14 mouse cellular contexts compared by ENCODE assay signal in genomic region chr6:48740501-48741169, GRCm38 (mm10). TPM values are rescaled to one million over a fixed set of nuclear protein-coding genes. Genes with fewer than 3 reads are reported as not detected.
DNase-seq lines count a peak whose midpoint lies in the region; ATAC-seq and TF ChIP-seq lines count a peak whose summit lies in the region.
"Had no signal": no experiment of that assay in that cellular context is flagged by ENCODE, and none has a peak within 500 bp of the region (broad histone marks: within the 10 kb centered on the region; RNA-seq: fewer than 3 reads in every experiment).

No protein-coding gene starts in this region.

- H3K9ac ChIP-seq in kidney, embryonic 14.5 days (ENCODE audit: low read depth, low read length): peak overlapping the region; percentile 23; the same call in 1 of the 2 replicates
- H3K9ac ChIP-seq in intestine, postnatal 0 days (ENCODE audit: low read depth, low read length): no peak overlapping the region
- H3K9ac ChIP-seq in stomach, embryonic 16.5 days (ENCODE audit: low read length): peak overlapping the region; percentile 31; the same call in 1 of the 2 replicates
- no peak overlapping the region for H3K9ac ChIP-seq in hindbrain, embryonic 16.5 days (ENCODE audit: low read depth, low read length)

- no peaks in the 10 kb centered on the region for H3K36me3 ChIP-seq in kidney, embryonic 14.5 days (ENCODE audit: control insufficient read depth, insufficient read depth, low read length)
- H3K36me3 ChIP-seq in thymus, adult 2 months (ENCODE audit: control insufficient read depth, insufficient read depth, low read length): peaks cover 14% of the 10 kb centered on the region
- H3K36me3 ChIP-seq in intestine, postnatal 0 days (ENCODE audit: control insufficient read depth, insufficient read depth): no peaks in the 10 kb centered on the region
- H3K36me3 ChIP-seq in stomach, embryonic 16.5 days (ENCODE audit: control insufficient read depth, insufficient read depth, low read length): no peaks in the 10 kb centered on the region
- no peaks in the 10 kb centered on the region for H3K36me3 ChIP-seq in hindbrain, embryonic 16.5 days (ENCODE audit: control insufficient read depth, insufficient read depth, low read length)
- no peaks in the 10 kb centered on the region for H3K36me3 ChIP-seq in limb, embryonic 10.5 days

- no peak for TF ChIP-seq CTCF in thymus, adult 2 months (IDR thresholded peaks at IDR 0.05; ENCODE audit: borderline replicate concordance, control insufficient read depth, extremely low read depth, insufficient read depth, low read length, poor library complexity)
- no peak for TF ChIP-seq CTCF in intestine, postnatal 0 days (IDR thresholded peaks at IDR 0.05; ENCODE audit: low read depth)

- H3K4me1 ChIP-seq in kidney, embryonic 14.5 days (ENCODE audit: control insufficient read depth, insufficient read depth, low read length): peaks cover 5% of the 10 kb centered on the region; the same call in 1 of the 2 replicates
- H3K4me1 ChIP-seq in thymus, adult 2 months (replicated peaks; ENCODE audit: control insufficient read depth, insufficient read depth, low read length): peaks cover 40% of the 10 kb centered on the region
- peaks cover 12% of the 10 kb centered on the region for H3K4me1 ChIP-seq in intestine, postnatal 0 days (replicated peaks; ENCODE audit: control insufficient read depth, insufficient read depth, low read length)
- H3K4me1 ChIP-seq in stomach, embryonic 16.5 days (ENCODE audit: control insufficient read depth, insufficient read depth, low read length): peaks cover 14% of the 10 kb centered on the region
- H3K4me1 ChIP-seq in hindbrain, embryonic 16.5 days (ENCODE audit: control insufficient read depth, insufficient read depth, low read depth, low read length): peaks cover 9% of the 10 kb centered on the region
- H3K4me1 ChIP-seq in limb, embryonic 10.5 days: peaks cover 16% of the 10 kb centered on the region

- H3K27me3 ChIP-seq in kidney, embryonic 14.5 days (ENCODE audit: control insufficient read depth, insufficient read depth, low read length): peaks cover 14% of the 10 kb centered on the region
- no peaks in the 10 kb centered on the region for H3K27me3 ChIP-seq in thymus, adult 2 months (ENCODE audit: control insufficient read depth, insufficient read depth, low read length)
- no peaks in the 10 kb centered on the region for H3K27me3 ChIP-seq in intestine, postnatal 0 days (replicated peaks; ENCODE audit: control insufficient read depth, insufficient read depth, low read length)
- peaks cover 15% of the 10 kb centered on the region for H3K27me3 ChIP-seq in stomach, embryonic 16.5 days (ENCODE audit: control insufficient read depth, insufficient read depth, low read length)
- H3K27me3 ChIP-seq in hindbrain, embryonic 16.5 days (replicated peaks; ENCODE audit: control insufficient read depth, insufficient read depth, low read length): peaks cover 3% of the 10 kb centered on the region
- H3K27me3 ChIP-seq in limb, embryonic 10.5 days (ENCODE audit: low read depth, poor library complexity, severe bottlenecking): peaks cover 46% of the 10 kb centered on the region

- peak overlapping the region; percentile 19; the same call in 1 of the 2 replicates for H3K4me2 ChIP-seq in kidney, embryonic 14.5 days (replicated peaks; ENCODE audit: low read depth, low read length)
- peak overlapping the region; percentile 85 for H3K4me2 ChIP-seq in intestine, postnatal 0 days (replicated peaks; ENCODE audit: low read depth)
- H3K4me2 ChIP-seq in stomach, embryonic 16.5 days (ENCODE audit: low read depth, low read length): peak overlapping the region; percentile 41
- H3K4me2 ChIP-seq in hindbrain, embryonic 16.5 days (ENCODE audit: low read length): no peak overlapping the region

- no peak for ATAC-seq in kidney, embryonic 14.5 days (ENCODE audit: low FRiP score, low TSS enrichment)
- ATAC-seq in intestine, postnatal 0 days: no peak
- ATAC-seq in stomach, embryonic 16.5 days (ENCODE audit: insufficient read depth, low FRiP score): no peak
- no peak for ATAC-seq in hindbrain, embryonic 16.5 days

- no peak for TF ChIP-seq POLR2A in thymus, adult 2 months (IDR thresholded peaks at IDR 0.05; ENCODE audit: control insufficient read depth, extremely low read depth, insufficient read depth, low read length, poor library complexity)

- no peak for DNase-seq in kidney, adult 9 months
- no peak for DNase-seq in thymus, adult 2 months
- DNase-seq in thymus, adult 18-20 months: no peak
- DNase-seq in limb, embryonic 10.5 days (ENCODE audit: low spot score): no peak
- DNase-seq: cerebellum, adult 9-10 months; gastrocnemius, postnatal 14 days had no signal

- 74% methylated on average over 3 of the region's 3 CpGs for WGBS in kidney, embryonic 14.5 days
- 4% methylated on average over 3 of the region's 3 CpGs for WGBS in thymus, adult 2 months
- 37% methylated on average over 3 of the region's 3 CpGs for WGBS in intestine, postnatal 0 days
- WGBS in stomach, embryonic 16.5 days: 60% methylated on average over 3 of the region's 3 CpGs
- 80% methylated on average over 3 of the region's 3 CpGs for WGBS in hindbrain, embryonic 16.5 days
- 78% methylated on average over 3 of the region's 3 CpGs for WGBS in limb, embryonic 10.5 days

- H3K4me3 ChIP-seq in kidney, embryonic 14.5 days (ENCODE audit: low read length): no peak overlapping the region
- H3K4me3 ChIP-seq in thymus, adult 2 months (ENCODE audit: control insufficient read depth, insufficient read depth, low read length): peak overlapping the region; percentile 98
- H3K4me3 ChIP-seq in intestine, postnatal 0 days (ENCODE audit: low read depth, low read length): no peak overlapping the region
- H3K4me3 ChIP-seq in stomach, embryonic 16.5 days (replicated peaks; ENCODE audit: low read length): peak overlapping the region; percentile 8
- no peak overlapping the region for H3K4me3 ChIP-seq in hindbrain, embryonic 16.5 days (ENCODE audit: low read length)
- H3K4me3 ChIP-seq in limb, embryonic 10.5 days: no peak overlapping the region
- H3K4me3 ChIP-seq: myocyte had no signal

- no peaks in the 10 kb centered on the region for H3K9me3 ChIP-seq in kidney, embryonic 14.5 days (ENCODE audit: control insufficient read depth, low read length)
- H3K9me3 ChIP-seq in intestine, postnatal 0 days (ENCODE audit: control insufficient read depth): no peaks in the 10 kb centered on the region
- no peaks in the 10 kb centered on the region for H3K9me3 ChIP-seq in stomach, embryonic 16.5 days (replicated peaks; ENCODE audit: control insufficient read depth, low read length)
- H3K9me3 ChIP-seq in hindbrain, embryonic 16.5 days (ENCODE audit: control insufficient read depth, low read length): no peaks in the 10 kb centered on the region
- no peaks in the 10 kb centered on the region for H3K9me3 ChIP-seq in limb, embryonic 10.5 days (replicated peaks)

- H3K27ac ChIP-seq in kidney, embryonic 14.5 days (ENCODE audit: low read depth, low read length): peak overlapping the region; percentile 24; the same call in 1 of the 2 replicates
- peak overlapping the region; percentile 99 for H3K27ac ChIP-seq in thymus, adult 2 months (ENCODE audit: control insufficient read depth, insufficient read depth, low read length)
- no peak overlapping the region for H3K27ac ChIP-seq in intestine, postnatal 0 days (ENCODE audit: low read depth, low read length)
- peak overlapping the region; percentile 60 for H3K27ac ChIP-seq in stomach, embryonic 16.5 days (ENCODE audit: low read length)
- H3K27ac ChIP-seq in hindbrain, embryonic 16.5 days (ENCODE audit: low read depth, low read length): no peak overlapping the region
- H3K27ac ChIP-seq in limb, embryonic 10.5 days: no peak overlapping the region

RNA-seq across cellular contexts. Expression of gene Gimap1, which starts 1.8 kb away (rescaled TPM):
- polyA plus RNA-seq in kidney, embryonic 14.5 days (2014; fragmentation: Nextera tagmentation; extraction: Ambion mirVana): 21.1 and 27.9 TPM in 2 replicates
- 94.7 and 98.1 TPM in 2 replicates for polyA plus RNA-seq in thymus, adult 2 months (2012; rRNA removed)
- polyA plus RNA-seq in intestine, postnatal 0 days (2015; fragmentation: Nextera tagmentation; extraction: Ambion mirVana): 15.2 and 17.8 TPM in 2 replicates
- 15.7 and 19.7 TPM in 2 replicates for polyA plus RNA-seq in stomach, embryonic 16.5 days (2015; fragmentation: Nextera tagmentation; extraction: Ambion mirVana)
- polyA plus RNA-seq in hindbrain, embryonic 16.5 days (2015; fragmentation: Nextera tagmentation; extraction: Ambion mirVana): 4.8 and 5.7 TPM in 2 replicates
- polyA plus RNA-seq in limb, embryonic 10.5 days (2016; fragmentation: Nextera tagmentation; extraction: Ambion mirVana): 7.9 and 8.5 TPM in 2 replicates
- polyA plus RNA-seq: myocyte had no signal

RNA-seq across cellular contexts. Expression of gene Gimap5, which starts 5.4 kb away (rescaled TPM):
- 12.7 and 13.6 TPM in 2 replicates for polyA plus RNA-seq in kidney, embryonic 14.5 days (2014; fragmentation: Nextera tagmentation; extraction: Ambion mirVana)
- 34.0 and 35.3 TPM in 2 replicates for polyA plus RNA-seq in thymus, adult 2 months (2012; rRNA removed)
- polyA plus RNA-seq in intestine, postnatal 0 days (2015; fragmentation: Nextera tagmentation; extraction: Ambion mirVana): 8.4 and 10.6 TPM in 2 replicates
- polyA plus RNA-seq in stomach, embryonic 16.5 days (2015; fragmentation: Nextera tagmentation; extraction: Ambion mirVana): 6.9 and 8.1 TPM in 2 replicates
- 1.5 and 1.8 TPM in 2 replicates for polyA plus RNA-seq in hindbrain, embryonic 16.5 days (2015; fragmentation: Nextera tagmentation; extraction: Ambion mirVana)
- polyA plus RNA-seq in limb, embryonic 10.5 days (2016; fragmentation: Nextera tagmentation; extraction: Ambion mirVana): 1.3 and 1.4 TPM in 2 replicates
- polyA plus RNA-seq: myocyte had no signal

RNA-seq across cellular contexts. Expression of gene Gimap7, which starts 22.2 kb away (rescaled TPM):
- polyA plus RNA-seq in kidney, embryonic 14.5 days (2014; fragmentation: Nextera tagmentation; extraction: Ambion mirVana): not detected in 2 replicates
- 3.8 and 6.3 TPM in 2 replicates for polyA plus RNA-seq in thymus, adult 2 months (2012; rRNA removed)
- polyA plus RNA-seq in intestine, postnatal 0 days (2015; fragmentation: Nextera tagmentation; extraction: Ambion mirVana): 0.09 and 0.16 TPM in 2 replicates
- 0.14 TPM in 1 of 2 replicates, not detected in the other for polyA plus RNA-seq in stomach, embryonic 16.5 days (2015; fragmentation: Nextera tagmentation; extraction: Ambion mirVana)
- not detected in 2 replicates for polyA plus RNA-seq in hindbrain, embryonic 16.5 days (2015; fragmentation: Nextera tagmentation; extraction: Ambion mirVana)
- not detected in 2 replicates for polyA plus RNA-seq in limb, embryonic 10.5 days (2016; fragmentation: Nextera tagmentation; extraction: Ambion mirVana)
- polyA plus RNA-seq: brain, embryonic 14.5 days; embryonic facial prominence, embryonic 11.5 days; forebrain, embryonic 11.5 days; myocyte had no signal

RNA-seq across cellular contexts. Expression of gene Gm28053, which starts 22.2 kb away (rescaled TPM):
- polyA plus RNA-seq in kidney, embryonic 14.5 days (2014; fragmentation: Nextera tagmentation; extraction: Ambion mirVana): 3.2 and 4.8 TPM in 2 replicates
- polyA plus RNA-seq in thymus, adult 2 months (2012; rRNA removed): 0.36 and 0.88 TPM in 2 replicates
- polyA plus RNA-seq in intestine, postnatal 0 days (2015; fragmentation: Nextera tagmentation; extraction: Ambion mirVana): 1.3 and 2.3 TPM in 2 replicates
- 2.5 and 3.2 TPM in 2 replicates for polyA plus RNA-seq in stomach, embryonic 16.5 days (2015; fragmentation: Nextera tagmentation; extraction: Ambion mirVana)
- polyA plus RNA-seq in hindbrain, embryonic 16.5 days (2015; fragmentation: Nextera tagmentation; extraction: Ambion mirVana): 1.0 and 1.4 TPM in 2 replicates
- polyA plus RNA-seq in limb, embryonic 10.5 days (2016; fragmentation: Nextera tagmentation; extraction: Ambion mirVana): 0.83 and 1.3 TPM in 2 replicates
- polyA plus RNA-seq: embryonic facial prominence, embryonic 11.5 days; myocyte had no signal

RNA-seq across cellular contexts. Expression of gene Gimap3, which starts 30.0 kb away (rescaled TPM):
- not detected in 2 replicates for polyA plus RNA-seq in kidney, embryonic 14.5 days (2014; fragmentation: Nextera tagmentation; extraction: Ambion mirVana)
- polyA plus RNA-seq in thymus, adult 2 months (2012; rRNA removed): 48.2 and 61.3 TPM in 2 replicates
- 0.58 and 0.64 TPM in 2 replicates for polyA plus RNA-seq in intestine, postnatal 0 days (2015; fragmentation: Nextera tagmentation; extraction: Ambion mirVana)
- 0.14 and 0.17 TPM in 2 replicates for polyA plus RNA-seq in stomach, embryonic 16.5 days (2015; fragmentation: Nextera tagmentation; extraction: Ambion mirVana)
- not detected in 2 replicates for polyA plus RNA-seq in hindbrain, embryonic 16.5 days (2015; fragmentation: Nextera tagmentation; extraction: Ambion mirVana)
- not detected in 2 replicates for polyA plus RNA-seq in limb, embryonic 10.5 days (2016; fragmentation: Nextera tagmentation; extraction: Ambion mirVana)
- polyA plus RNA-seq: brain, embryonic 14.5 days; embryonic facial prominence, embryonic 11.5 days; forebrain, embryonic 11.5 days; myocyte had no signal

Comparison
In these comparisons a context has a peak if more than half of its experiments do, and no peak if none do; other contexts are left out.
1. H3K27ac ChIP-seq: peak in kidney, embryonic 14.5 days (single experiment), thymus, adult 2 months (single experiment) and stomach, embryonic 16.5 days (single experiment); none in intestine, postnatal 0 days (single experiment), hindbrain, embryonic 16.5 days (single experiment) and limb, embryonic 10.5 days (single experiment).
2. H3K4me3 ChIP-seq: peak in thymus, adult 2 months (single experiment) and stomach, embryonic 16.5 days (single experiment); none in kidney, embryonic 14.5 days (single experiment), intestine, postnatal 0 days (single experiment), hindbrain, embryonic 16.5 days (single experiment) and limb, embryonic 10.5 days (single experiment).
3. H3K9ac ChIP-seq: peak in kidney, embryonic 14.5 days (single experiment) and stomach, embryonic 16.5 days (single experiment); none in intestine, postnatal 0 days (single experiment) and hindbrain, embryonic 16.5 days (single experiment).